Mouse (Mus musculus): ENCODE results near the gene Ephx1. TPM values are rescaled to one million over a fixed set of nuclear protein-coding genes. Genes with fewer than 3 reads are reported as not detected.
A peak's percentile ranks its signal among the peaks of the same experiment; 100 is the strongest.
"Not testable (repeated sequence)": the region's sequence is repeated elsewhere in the genome, so short reads cannot be mapped to it uniquely, and the experiment has no call there.

Gene Ephx1
- total RNA-seq, 4 experiments from 2014 or later = 324 to 382 (median 360) TPM

GRCm38 (mm10) chr1:180972941-180973340 lies 47.8 kb downstream of the Ephx1 start:
- DNase-seq = no peak

DNA sequence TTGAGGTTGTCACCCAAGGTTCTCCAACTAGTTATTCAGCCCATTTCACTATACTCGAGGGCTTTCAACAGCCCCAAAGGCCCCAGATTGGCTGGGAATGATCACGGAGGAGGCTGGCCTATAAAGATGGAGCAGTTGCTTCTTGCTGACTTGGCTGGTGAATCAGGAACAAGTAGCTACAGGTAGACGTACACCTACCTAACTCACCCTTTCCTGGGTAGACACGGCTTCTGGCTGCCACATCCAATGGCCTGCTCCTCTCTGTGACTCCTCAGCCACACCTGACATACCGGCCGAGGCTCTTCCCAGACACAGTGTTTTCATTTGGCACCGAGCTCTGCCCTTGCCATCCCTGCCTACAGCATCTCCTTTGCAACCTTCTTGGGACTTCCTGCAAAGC lies 53.4 kb downstream of the Ephx1 start:
- DNase-seq = no peak

- peak; percentile 60 for DNase-seq
These were observed 54.2 kb downstream of the Ephx1 start for GRCm38 (mm10) chr1:180966542-180966941.

DNA sequence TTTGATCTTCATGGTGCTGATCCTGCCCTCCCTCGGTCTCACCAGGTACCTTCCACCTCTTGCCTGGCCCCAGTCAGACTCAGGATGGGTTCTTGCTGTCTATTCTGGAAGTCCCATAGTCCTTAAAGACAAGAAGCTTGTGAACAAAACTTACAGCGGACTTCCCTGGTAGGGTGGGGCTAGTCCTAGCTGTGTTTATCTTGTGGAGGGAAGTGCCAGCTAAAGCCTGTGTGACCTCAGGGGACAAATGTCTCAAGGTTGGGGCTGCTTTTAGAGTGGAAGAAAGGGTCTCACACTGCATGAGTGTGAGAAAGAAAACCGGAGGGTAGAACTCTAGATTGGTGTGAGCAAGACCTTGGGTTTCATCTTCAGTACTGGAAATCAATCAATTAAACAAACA lies 54.9 kb downstream of the Ephx1 start:
- no peak for DNase-seq

DNA sequence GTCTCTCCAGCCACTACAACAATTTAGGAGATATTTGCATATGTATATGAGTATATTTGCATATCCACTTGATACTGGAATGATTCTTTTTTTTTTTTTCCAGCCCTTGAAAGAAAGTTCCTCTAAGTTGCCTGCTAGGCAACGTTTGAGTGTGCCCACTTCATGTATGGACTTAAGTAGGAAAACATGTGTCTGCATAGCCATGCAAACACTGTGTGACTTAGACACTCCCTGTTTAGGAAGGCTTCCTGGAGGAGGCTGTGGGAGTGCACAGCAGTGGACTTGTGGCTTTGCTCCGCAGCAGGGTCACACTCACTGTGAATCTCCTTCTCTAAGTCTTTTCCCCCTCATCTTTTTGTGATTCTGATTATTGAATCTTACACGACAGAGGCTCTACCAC lies 61.9 kb downstream of the Ephx1 start:
- no peak for DNase-seq

GRCm38 (mm10) chr1:180957989-180958388 lies 62.7 kb downstream of the Ephx1 start:
- DNase-seq = no peak

GRCm38 (mm10) chr1:180956973-180957381 lies 63.7 kb downstream of the Ephx1 start:
- peak; percentile 57 for DNase-seq

DNA sequence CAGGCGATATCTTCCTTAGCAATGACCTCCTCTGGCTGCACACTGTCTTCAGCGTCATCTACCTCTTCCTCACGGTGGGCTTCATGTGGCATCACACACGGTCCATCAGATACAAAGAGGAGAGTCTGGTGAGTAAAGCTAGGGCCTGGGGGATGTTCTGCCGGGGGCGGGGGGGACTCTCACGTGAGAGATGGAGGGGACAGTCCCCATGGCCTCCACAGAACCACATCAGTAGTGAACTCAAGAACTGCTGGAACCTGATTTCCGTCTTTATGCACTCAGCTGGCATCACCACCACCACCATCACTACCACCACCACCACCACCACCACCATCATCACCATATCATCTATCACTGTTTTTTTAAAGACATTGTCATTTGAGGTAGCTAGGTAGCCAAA lies 64.3 kb downstream of the Ephx1 start:
- DNase-seq = no peak

DNA sequence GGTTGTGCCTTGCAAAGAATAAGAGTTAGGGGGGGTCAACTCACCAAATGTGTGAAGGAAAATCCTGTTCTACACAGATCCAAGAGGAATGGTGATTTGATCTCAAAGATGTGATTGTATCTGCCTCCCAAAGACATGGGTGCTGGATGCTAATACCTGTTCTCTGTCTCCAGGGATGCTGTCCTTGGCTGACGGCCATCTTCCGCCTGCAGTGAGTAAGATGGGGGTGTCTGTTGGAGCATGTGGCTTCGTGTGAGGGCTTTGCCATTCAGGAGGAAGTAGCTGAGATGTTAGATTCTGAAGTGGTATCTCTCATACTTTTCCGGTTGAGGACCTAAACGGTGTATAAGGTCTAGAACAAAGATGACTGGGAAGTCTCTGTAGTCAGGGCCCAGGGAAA lies 67.9 kb downstream of the Ephx1 start:
- no peak for DNase-seq

- no peak for DNase-seq
These were observed 68.5 kb downstream of the Ephx1 start for GRCm38 (mm10) chr1:180952085-180952746.

DNA sequence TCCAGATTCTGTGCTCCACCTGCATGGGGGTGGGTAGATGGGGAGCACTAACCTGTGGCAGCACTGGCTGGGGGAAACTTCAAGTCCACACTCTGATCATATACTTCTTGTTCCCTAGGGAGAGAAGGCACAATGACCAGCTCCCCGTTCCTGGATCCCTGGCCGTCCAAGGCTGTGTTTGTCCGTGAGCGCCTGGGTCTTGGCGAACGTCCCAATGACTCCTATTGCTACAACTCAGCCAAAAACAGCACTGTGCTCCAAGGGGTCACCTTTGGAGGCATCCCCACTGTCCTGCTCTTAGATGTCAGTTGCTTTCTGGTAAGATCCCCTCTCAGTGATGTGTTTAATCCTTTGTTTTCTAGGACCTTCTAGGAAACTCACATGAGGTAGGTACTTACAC lies 74.3 kb downstream of the Ephx1 start:
- peak; percentile 82 for DNase-seq

- peak; percentile 54 for DNase-seq
These were observed 75.4 kb downstream of the Ephx1 start for GRCm38 (mm10) chr1:180945001-180945980.

- DNase-seq = peak; percentile 51
These were observed 76.2 kb downstream of the Ephx1 start for GRCm38 (mm10) chr1:180944553-180944952.

- peak; percentile 66 for DNase-seq
These were observed 76.8 kb downstream of the Ephx1 start for GRCm38 (mm10) chr1:180943896-180944295.

DNA sequence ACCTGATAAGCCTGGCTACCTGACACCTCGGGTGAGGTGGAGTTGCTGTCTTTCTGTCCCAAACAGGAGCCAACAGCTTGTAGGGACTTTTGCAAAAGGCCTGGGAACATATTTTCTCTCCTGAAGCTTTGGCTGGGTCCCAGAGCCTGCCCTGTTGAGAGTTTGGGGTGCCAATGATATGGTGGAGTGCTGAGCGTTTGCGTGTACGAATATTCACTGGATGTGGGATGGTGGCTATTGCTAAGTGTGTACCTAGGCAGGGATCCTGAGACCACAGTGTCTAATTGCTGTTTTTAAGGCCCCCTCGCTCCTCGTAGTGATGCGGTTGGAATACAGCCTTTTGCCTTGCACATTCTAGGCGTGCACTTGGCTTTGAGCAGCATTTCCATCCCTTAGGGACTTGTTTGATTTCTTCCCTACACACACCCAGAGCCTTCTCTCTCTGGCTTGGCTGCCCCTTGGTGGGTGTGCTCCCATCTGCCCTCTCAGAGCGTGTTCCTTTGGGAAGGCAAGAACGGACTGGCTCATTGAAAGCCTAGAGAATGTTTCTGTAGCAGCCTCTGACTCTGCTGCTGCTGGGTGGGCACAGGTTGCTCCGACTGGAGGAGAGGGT lies 77.6 kb downstream of the Ephx1 start:
- DNase-seq = no peak

DNA sequence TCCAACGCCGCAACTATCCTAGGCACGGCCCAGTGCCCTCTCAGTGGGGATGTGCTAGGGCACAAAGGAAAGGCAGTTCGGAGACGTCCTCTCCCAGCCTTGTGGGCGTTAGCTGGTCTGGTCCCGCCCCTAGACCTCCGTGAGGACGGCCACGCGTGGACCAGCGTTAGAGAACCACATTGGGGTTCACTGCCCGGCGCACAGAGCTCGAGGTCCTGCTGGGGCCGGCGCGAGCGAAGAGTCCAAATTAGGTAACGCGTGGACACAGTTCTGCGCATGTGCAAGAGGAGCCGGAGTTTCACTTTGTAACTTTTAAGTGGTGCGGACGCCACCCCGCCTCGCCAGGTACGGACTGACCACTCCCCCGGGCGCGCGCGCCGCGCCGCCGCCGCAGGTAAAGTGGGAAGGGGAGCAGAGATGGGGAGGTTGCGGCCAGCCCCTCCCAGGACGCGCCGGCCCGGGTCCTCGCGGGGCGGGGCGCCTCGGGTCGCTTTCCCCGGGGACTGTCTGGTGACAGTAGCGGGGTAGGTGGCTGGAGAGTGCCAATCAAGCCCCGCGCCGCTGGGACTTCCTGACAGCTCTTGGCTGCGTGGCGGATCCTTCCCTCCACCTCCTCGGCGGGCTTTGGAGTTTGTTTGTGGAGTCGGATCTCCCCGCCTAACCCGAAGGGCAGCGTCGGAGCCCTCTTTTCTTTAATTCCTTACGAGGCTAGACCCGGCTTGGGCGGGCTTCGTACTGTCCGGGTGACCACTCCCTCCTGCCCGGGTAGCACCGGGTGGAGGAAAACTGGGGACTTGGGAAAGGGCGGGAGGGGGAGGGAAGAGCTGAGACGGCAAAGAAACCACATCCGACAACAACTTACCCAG lies 78.3 kb downstream of the Ephx1 start, which contains the start of gene Tmem63a:
Gene Tmem63a (plus strand): TSS at position 179 of the 866 bp plus-strand sequence.
- DNase-seq = peak; percentile 73

- no peak for DNase-seq
These were observed 79.0 kb downstream of the Ephx1 start for GRCm38 (mm10) chr1:180941726-180942125.

GRCm38 (mm10) chr1:180940776-180941460 lies 79.8 kb downstream of the Ephx1 start:
- no peak for DNase-seq

- DNase-seq = not testable (repeated sequence)
These were observed 81.9 kb downstream of the Ephx1 start for GRCm38 (mm10) chr1:180938781-180939180.

- not testable (repeated sequence) for DNase-seq
These were observed 83.1 kb downstream of the Ephx1 start for GRCm38 (mm10) chr1:180937631-180938030.
